In genomic region chr17:71195633-71196391, GRCm38 (mm10) we compare ENCODE assay signal across 8 mouse cellular contexts. TPM values are rescaled to one million over a fixed set of nuclear protein-coding genes. Genes with fewer than 3 reads are reported as not detected.
DNase-seq lines count a peak whose midpoint lies in the region; ATAC-seq and TF ChIP-seq lines count a peak whose summit lies in the region.

No protein-coding gene starts in this region.

- WGBS in kidney, postnatal 0 days: 39% methylated on average over 10 of the region's 10 CpGs
- WGBS in stomach, postnatal 0 days: 25% methylated on average over 10 of the region's 10 CpGs

- H3K36me3 ChIP-seq in kidney, postnatal 0 days (ENCODE audit: insufficient read depth, low read length): no peaks in the 10 kb centered on the region
- H3K36me3 ChIP-seq in megakaryocyte, embryonic 14.5 days (replicated peaks; ENCODE audit: low read length): peaks cover 38% of the 10 kb centered on the region
- no peaks in the 10 kb centered on the region for H3K36me3 ChIP-seq in stomach, postnatal 0 days (ENCODE audit: control insufficient read depth, insufficient read depth, low read length)

- no peak for TF ChIP-seq EP300 in stomach, postnatal 0 days (optimal IDR thresholded peaks at IDR 0.05)

- no peaks in the 10 kb centered on the region for H3K27me3 ChIP-seq in kidney, postnatal 0 days (ENCODE audit: insufficient read depth, low read length)
- H3K27me3 ChIP-seq in megakaryocyte, embryonic 14.5 days (replicated peaks): no peaks in the 10 kb centered on the region
- no peaks in the 10 kb centered on the region for H3K27me3 ChIP-seq in stomach, postnatal 0 days (ENCODE audit: control insufficient read depth, insufficient read depth, low read length)

- no peak for ATAC-seq in kidney, postnatal 0 days (replicated peaks; ENCODE audit: low FRiP score, low read depth)
- ATAC-seq in stomach, postnatal 0 days (ENCODE audit: low FRiP score, low TSS enrichment): peak; percentile 55; the same call in 1 of the 2 replicates

- peaks cover 11% of the 10 kb centered on the region for H3K4me1 ChIP-seq in kidney, postnatal 0 days (replicated peaks; ENCODE audit: insufficient read depth, low read length)
- H3K4me1 ChIP-seq in megakaryocyte, embryonic 14.5 days: peaks cover 91% of the 10 kb centered on the region
- H3K4me1 ChIP-seq in stomach, postnatal 0 days (replicated peaks; ENCODE audit: control insufficient read depth, insufficient read depth): peaks cover 8% of the 10 kb centered on the region; the same call in 1 of the 2 replicates

- H3K4me2 ChIP-seq in kidney, postnatal 0 days (ENCODE audit: low read length): peak overlapping the region; percentile 46
- H3K4me2 ChIP-seq in stomach, postnatal 0 days (replicated peaks; ENCODE audit: low read depth): peak overlapping the region; percentile 46

- no peak overlapping the region for H3K27ac ChIP-seq in kidney, postnatal 0 days
- peak overlapping the region; percentile 35 for H3K27ac ChIP-seq in stomach, postnatal 0 days (replicated peaks)

- H3K9me3 ChIP-seq in kidney, postnatal 0 days (replicated peaks; ENCODE audit: low read length): no peaks in the 10 kb centered on the region
- no peaks in the 10 kb centered on the region for H3K9me3 ChIP-seq in megakaryocyte, embryonic 14.5 days
- H3K9me3 ChIP-seq in stomach, postnatal 0 days (ENCODE audit: control insufficient read depth, low read length): no peaks in the 10 kb centered on the region

- peak; percentile 80 for TF ChIP-seq CTCF in kidney, postnatal 0 days (IDR thresholded peaks at IDR 0.05; ENCODE audit: low read depth)
- peak; percentile 80 for TF ChIP-seq CTCF in stomach, postnatal 0 days (IDR thresholded peaks at IDR 0.05; ENCODE audit: low read depth)

- peak; percentile 44 to 85 for DNase-seq in adrenal gland, adult (ENCODE audit: inconsistent age in 2 of 2, low spot score in 1 of 2)
- DNase-seq in adrenal gland, adult 8-10 months: no peak
- peak; percentile 48 for DNase-seq in urinary bladder, postnatal 14 days (ENCODE audit: low spot score)
- no peak for DNase-seq in urinary bladder, postnatal 10 days (ENCODE audit: low spot score)
- DNase-seq in heart, adult 8-10 months (ENCODE audit: low spot score): peak; percentile 47
- peak; percentile 81 for DNase-seq in kidney, postnatal 0 days (ENCODE audit: low spot score)
- peak; percentile 68 for DNase-seq in stomach, postnatal 0 days (ENCODE audit: low spot score)

- H3K9ac ChIP-seq in kidney, postnatal 0 days (ENCODE audit: low read depth, low read length): no peak overlapping the region
- no peak overlapping the region for H3K9ac ChIP-seq in stomach, postnatal 0 days (ENCODE audit: low read length)

- H3K4me3 ChIP-seq in kidney, postnatal 0 days (replicated peaks; ENCODE audit: low read depth, low read length): no peak overlapping the region
- H3K4me3 ChIP-seq in megakaryocyte, embryonic 14.5 days (replicated peaks): peak overlapping the region; percentile 83
- no peak overlapping the region for H3K4me3 ChIP-seq in stomach, postnatal 0 days (ENCODE audit: low read depth, low read length)

RNA-seq across cellular contexts. Expression of gene Lpin2, which starts 13.5 kb away (rescaled TPM):
- 10 to 100 TPM; 43.3 to 68.5 (median 55.2) TPM for total RNA-seq in adrenal gland, adult 8-10 months (2022)
- 10 to 100 TPM in 1 of 4 experiments, 1 to 10 TPM in 3; 7.4 to 11.1 (median 10.0) TPM for total RNA-seq in heart, adult 8-10 months (2022)
- 45.6 and 47.1 TPM in 2 replicates for polyA plus RNA-seq in kidney, postnatal 0 days (2015; fragmentation: Nextera tagmentation; extraction: Ambion mirVana)
- polyA plus RNA-seq in megakaryocyte, embryonic 14.5 days (2012; ENCODE audit: insufficient read depth, low replicate concordance): 7.6 TPM in 2 replicates
- polyA plus RNA-seq in stomach, postnatal 0 days (2015; fragmentation: Nextera tagmentation; extraction: Ambion mirVana): 21.3 and 22.6 TPM in 2 replicates

Comparison
In these comparisons a context has a peak if more than half of its experiments do, and no peak if none do; other contexts are left out.
1. DNase-seq: peak in adrenal gland, adult (2 of 2), urinary bladder, postnatal 14 days (single experiment), heart, adult 8-10 months (single experiment), kidney, postnatal 0 days (single experiment) and stomach, postnatal 0 days (single experiment); none in adrenal gland, adult 8-10 months (single experiment) and urinary bladder, postnatal 10 days (single experiment).